Mouse (Mus musculus): ENCODE results near the gene Cnbp.

The Cnbp gene

GRCm38 (mm10) chr6:87850900-87851614 lies at the start of gene Cnbp:
Gene Cnbp (minus strand): TSS chr6:87851106.
- ATAC-seq (ENCODE audit: insufficient number of reproducible peaks, low FRiP score, low TSS enrichment), result peak; percentile 96

DNA sequence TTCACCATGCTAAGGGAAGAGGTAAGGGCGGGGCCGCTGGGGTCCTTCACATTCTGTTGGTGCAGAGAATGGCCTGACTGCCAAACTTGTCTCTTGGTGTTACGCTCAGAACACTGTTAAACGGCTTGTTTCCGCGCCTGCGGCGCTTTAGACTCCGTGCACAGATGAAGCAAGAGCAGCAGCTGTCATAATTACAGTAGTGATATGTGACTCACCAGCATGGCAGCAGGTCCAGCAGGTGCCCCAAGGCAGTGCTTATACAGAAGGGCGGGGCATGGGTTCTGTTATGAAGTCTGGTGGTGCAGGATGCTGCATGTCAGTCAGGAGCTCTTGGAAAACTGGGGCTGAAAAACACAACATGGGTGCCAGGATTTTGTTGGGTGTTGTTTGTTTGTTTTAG lies 47.1 kb upstream of the Cnbp start:
- no peak for ATAC-seq (ENCODE audit: insufficient number of reproducible peaks, low FRiP score, low TSS enrichment)

DNA sequence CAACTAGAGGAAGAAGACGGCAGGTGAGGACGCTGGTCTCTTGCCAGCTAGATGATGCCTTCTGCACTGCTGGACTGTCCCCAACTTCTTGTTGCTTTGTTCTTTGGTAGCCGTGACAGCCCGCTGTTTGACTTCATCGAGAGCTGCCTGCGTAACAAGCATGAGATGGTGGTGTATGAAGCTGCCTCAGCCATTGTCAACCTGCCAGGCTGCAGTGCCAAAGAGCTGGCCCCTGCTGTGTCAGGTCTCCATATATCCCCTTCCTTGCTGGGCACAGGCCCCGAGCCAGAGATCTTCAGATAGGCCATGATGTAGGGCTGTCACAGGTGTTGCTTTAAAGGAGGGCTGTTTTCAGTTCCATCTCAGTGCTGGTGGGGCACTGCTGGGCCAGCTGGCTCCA lies 43.0 kb upstream of the Cnbp start:
- peak; percentile 75 for ATAC-seq (ENCODE audit: insufficient number of reproducible peaks, low FRiP score, low TSS enrichment)

DNA sequence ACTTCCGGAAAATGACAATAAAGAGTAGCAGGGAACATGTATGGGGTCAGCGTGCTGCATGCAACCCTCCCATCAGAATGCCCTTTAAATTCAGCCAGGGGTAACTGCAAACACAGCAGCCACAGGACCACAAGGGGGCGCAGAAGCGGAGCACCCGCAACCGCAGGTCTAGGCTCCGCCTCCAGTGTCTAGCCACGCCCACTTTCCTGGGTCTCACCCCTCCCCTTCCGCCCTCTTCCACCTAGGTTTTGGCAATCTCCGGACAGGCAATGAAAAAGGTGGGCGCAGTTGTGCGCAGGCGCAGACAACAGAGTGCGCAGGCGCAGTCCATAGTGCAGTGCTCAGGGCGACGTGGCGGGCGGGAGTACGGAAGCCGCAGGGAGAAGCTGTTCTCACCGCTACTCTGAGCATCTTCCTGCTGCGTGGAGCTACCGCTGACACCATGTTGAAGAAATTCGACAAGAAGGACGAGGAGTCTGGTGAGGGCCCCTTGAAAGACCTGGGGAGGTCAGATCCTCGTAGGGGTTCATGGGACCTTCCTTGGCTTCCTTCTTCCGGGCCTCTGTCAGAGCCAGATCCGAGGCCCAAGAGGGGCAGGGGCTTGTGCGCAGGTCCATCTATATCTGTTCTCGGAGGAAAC lies 36.8 kb upstream of the Cnbp start, which contains the start of gene Copg1:
TSS of gene Copg1 (plus strand) at position 221 of the 640 bp plus-strand sequence.
- peak; percentile 89 for ATAC-seq (ENCODE audit: insufficient number of reproducible peaks, low FRiP score, low TSS enrichment)

DNA sequence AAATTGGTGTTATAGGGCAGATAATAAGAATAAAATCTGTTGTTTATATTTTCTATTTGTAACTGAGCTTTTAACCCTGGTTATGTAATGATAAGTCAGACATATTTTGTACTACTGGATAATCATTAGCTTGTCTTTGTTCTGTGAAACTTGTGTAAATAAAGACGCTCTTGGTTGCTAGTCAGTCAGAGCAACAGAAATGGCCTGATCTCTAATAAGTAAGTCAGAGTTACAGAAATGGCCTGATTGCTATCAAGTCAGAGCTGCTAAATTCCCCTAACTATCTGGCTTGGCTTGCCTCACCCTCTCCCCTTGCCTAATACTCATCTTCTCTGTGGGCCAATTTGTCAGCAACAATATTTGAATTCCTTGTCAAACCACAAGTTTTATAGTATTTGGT lies 35.8 kb upstream of the Cnbp start:
- no peak for ATAC-seq (ENCODE audit: insufficient number of reproducible peaks, low FRiP score, low TSS enrichment)

GRCm38 (mm10) chr6:87882816-87883215 lies 31.9 kb upstream of the Cnbp start:
- ATAC-seq (ENCODE audit: insufficient number of reproducible peaks, low FRiP score, low TSS enrichment), result no peak

GRCm38 (mm10) chr6:87882221-87882620 lies 31.3 kb upstream of the Cnbp start:
- ATAC-seq (ENCODE audit: insufficient number of reproducible peaks, low FRiP score, low TSS enrichment), result no peak

GRCm38 (mm10) chr6:87879628-87880027 lies 28.7 kb upstream of the Cnbp start:
- no peak for ATAC-seq (ENCODE audit: insufficient number of reproducible peaks, low FRiP score, low TSS enrichment)

DNA sequence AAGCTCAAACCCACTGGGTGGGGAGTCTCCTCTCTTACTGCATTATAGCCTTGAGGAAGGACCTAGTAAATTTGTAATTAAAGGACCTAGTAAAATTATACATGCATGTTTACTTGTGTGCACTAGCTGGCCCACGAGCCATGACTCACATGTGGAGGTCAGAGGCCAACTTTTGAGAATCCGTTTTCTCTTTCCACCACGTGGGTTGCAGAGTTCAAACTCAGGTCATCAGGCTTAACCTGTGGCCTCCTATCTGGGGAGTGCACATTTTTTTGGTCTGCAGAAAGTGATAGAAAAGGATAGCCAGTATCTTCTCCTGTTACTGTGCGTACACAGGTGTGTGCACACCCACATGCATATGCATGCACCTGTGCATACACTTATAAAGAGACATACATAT lies 28.1 kb upstream of the Cnbp start:
- ATAC-seq (ENCODE audit: insufficient number of reproducible peaks, low FRiP score, low TSS enrichment), result no peak

DNA sequence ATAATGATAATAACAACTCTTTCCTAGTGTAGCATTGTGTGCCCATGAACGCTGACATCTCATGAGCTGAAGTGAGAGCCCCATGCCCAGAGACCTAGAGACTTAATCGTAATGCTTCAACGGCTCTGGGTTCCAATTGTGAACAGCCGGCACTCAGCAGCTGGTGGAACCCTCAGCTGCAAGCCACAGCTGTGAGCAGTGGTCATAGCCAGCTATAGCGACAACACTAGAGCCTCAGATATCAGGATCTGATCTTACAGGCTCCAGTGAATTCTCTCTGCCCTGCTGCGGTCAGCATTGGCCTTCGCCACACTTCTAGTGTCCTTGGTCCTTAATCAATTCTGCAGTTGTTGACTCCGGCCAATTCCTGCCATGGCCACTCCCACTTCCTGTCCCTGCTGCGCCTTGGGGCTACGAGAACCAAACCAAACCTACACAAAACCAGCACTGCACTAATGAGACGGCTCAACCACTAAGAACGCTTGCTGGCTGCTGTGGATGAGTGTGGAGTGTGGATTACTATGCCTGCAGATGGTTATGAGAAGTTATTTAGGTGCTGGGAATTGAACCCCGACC lies 25.2 kb upstream of the Cnbp start:
- ATAC-seq (ENCODE audit: insufficient number of reproducible peaks, low FRiP score, low TSS enrichment), result no peak

- no peak for ATAC-seq (ENCODE audit: insufficient number of reproducible peaks, low FRiP score, low TSS enrichment)
Observed at GRCm38 (mm10) chr6:87875562-87875961, 24.7 kb upstream of the Cnbp start.

DNA sequence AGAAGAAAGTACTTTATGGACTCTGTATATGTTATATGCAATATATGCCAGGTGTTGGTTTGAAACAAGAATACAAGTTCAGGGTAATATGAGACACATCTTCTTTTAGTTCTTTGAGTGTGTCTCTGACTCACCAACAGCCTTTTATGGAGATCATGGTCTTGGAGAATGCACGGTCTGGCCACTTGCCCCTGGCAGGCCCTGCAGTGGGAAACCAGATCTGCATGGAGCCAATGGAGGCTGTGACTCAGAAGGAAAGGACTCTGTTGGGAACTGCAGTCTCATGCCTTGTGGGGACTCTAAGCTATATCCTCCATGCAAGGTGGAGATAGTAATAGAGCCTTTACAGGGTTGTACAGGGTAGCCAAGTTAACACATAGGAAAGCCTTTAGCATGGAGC lies 24.2 kb upstream of the Cnbp start:
- no peak for ATAC-seq (ENCODE audit: insufficient number of reproducible peaks, low FRiP score, low TSS enrichment)

DNA sequence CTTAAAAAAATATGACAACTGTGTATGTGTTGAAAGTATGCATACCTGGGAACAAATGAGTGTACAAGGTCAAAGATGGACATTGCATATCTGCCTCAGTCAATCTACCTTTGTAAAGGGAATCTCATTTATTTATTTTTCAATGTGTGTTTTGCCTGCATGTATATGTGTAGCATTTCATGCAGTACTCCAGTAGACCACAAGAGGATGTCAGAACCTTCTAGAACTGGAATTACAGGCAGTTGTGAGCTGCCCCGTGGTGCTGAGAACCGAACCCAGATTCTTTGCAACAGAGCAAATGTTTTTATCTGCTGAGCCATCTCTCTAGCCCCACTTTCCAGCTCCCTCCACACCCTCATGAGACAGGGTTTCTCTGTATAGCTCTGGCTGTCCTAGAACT lies 23.1 kb upstream of the Cnbp start:
- ATAC-seq (ENCODE audit: insufficient number of reproducible peaks, low FRiP score, low TSS enrichment), result no peak

DNA sequence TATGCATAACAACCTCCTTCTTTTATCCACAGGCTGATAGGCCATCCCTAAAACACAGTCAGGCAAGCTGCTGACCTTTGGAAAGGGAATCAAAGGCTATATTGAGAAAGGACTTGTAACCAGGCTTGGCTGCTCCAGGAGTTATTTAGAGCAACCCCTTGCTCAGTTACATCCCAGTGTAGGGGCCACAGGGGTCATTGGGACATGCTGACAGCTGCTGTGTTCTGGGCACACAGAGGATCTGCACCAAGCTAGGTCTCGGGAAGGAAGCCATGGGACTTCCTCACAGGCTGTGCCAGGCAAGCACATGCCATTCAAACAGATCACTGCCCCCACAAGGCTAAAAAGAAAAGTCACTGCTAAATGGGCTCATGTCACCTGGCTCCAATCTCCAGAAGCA lies 22.2 kb upstream of the Cnbp start:
- ATAC-seq (ENCODE audit: insufficient number of reproducible peaks, low FRiP score, low TSS enrichment), result no peak

- ATAC-seq (ENCODE audit: insufficient number of reproducible peaks, low FRiP score, low TSS enrichment), result no peak
Observed at GRCm38 (mm10) chr6:87871240-87871639, 20.3 kb upstream of the Cnbp start.

DNA sequence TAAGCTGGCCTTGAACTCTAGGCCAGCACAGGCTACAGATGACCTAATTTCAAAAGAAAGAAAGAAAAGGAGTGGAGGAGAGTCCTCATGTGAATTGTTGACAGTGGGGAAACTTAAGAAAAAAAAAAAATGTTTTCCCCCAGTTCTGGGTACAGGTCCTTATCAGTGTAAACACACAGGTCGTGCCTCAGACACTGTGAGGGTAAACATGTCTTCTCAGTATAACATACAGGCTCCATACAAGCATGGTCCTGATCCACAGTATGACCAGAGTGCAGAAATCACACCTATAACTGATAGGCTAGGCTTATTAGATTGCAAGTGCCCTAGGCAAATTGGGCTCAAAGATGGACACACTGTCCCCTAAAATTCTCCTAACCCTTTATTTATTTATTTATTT lies 19.5 kb upstream of the Cnbp start:
- ATAC-seq (ENCODE audit: insufficient number of reproducible peaks, low FRiP score, low TSS enrichment), result no peak

DNA sequence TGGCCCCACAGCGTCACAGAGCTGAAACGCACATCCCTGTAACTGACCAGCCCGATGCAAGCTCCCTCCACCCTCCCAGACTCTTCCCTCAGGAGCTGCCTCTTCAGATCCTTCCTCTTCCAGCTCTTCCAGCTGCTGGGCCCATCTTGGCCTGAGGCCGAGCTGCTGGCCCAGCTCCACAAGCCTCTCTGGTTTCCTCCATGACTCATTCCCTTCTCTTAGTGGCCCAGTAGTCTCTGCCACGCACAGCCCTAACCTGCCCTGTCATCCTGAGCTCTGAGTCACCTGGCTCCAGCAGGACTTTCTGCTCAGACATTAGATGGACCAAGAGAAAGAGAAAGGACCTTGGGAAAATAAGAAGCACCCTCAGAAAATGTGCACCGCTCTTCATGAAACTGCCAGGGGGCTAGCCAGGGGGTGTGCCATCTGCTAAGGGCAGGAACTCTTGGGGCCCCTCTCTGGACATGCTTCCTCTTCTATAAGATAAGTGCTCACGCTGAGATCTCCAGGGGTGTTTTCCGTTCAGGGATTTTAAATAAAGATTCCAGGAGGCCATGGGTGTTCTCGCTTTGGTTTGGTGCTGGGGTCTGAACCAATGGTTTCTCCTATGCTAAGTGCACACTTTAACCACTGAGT lies 18.1 kb upstream of the Cnbp start:
- no peak for ATAC-seq (ENCODE audit: insufficient number of reproducible peaks, low FRiP score, low TSS enrichment)

- no peak for ATAC-seq (ENCODE audit: insufficient number of reproducible peaks, low FRiP score, low TSS enrichment)
Observed at GRCm38 (mm10) chr6:87867256-87867655, 16.4 kb upstream of the Cnbp start.

- ATAC-seq (ENCODE audit: insufficient number of reproducible peaks, low FRiP score, low TSS enrichment), result no peak
Observed at GRCm38 (mm10) chr6:87866211-87866610, 15.3 kb upstream of the Cnbp start.

DNA sequence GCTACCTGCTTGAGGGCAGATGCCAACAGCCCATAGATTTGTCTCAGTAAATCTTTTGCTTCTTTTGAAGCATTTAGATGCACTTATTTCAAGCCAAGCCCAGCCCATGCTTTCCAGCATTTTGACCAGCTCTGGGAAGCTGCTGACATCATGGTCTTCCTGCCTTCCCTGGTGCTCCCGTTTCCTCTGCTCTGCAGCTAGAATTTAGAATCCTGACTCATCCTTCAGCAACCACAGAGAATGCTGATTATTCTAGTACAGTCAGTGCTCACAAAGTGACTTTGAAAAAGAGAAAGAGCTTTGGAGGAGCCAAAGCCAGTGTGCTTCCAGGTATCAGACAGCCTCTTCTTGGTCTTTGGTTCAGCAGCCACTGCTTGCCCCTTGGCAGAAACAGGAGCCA lies 6.2 kb upstream of the Cnbp start:
- no peak for ATAC-seq (ENCODE audit: insufficient number of reproducible peaks, low FRiP score, low TSS enrichment)

DNA sequence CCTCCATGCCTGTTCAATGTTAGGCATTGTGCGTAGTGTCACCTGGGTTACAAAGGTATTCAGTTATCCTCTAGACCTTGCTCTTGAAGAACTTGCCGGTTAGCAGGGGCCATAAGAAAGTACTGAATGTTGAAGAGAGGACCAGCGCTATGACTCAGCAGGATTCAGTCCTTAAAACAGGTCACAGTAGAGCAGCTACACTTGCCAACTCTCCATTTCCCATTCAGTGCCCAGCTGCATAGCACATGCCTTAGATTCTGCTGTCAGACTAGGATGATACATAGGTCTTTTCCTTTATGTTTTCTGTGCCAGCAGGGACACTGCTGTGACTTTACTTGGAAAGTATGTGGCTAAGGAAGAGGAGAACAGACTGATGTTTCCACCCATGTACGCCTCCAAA lies 2.5 kb upstream of the Cnbp start:
- no peak for ATAC-seq (ENCODE audit: insufficient number of reproducible peaks, low FRiP score, low TSS enrichment)

Measured in cerebellum, adult (tissue).